Mouse (Mus musculus): ENCODE data around the gene Med7.

DNA sequence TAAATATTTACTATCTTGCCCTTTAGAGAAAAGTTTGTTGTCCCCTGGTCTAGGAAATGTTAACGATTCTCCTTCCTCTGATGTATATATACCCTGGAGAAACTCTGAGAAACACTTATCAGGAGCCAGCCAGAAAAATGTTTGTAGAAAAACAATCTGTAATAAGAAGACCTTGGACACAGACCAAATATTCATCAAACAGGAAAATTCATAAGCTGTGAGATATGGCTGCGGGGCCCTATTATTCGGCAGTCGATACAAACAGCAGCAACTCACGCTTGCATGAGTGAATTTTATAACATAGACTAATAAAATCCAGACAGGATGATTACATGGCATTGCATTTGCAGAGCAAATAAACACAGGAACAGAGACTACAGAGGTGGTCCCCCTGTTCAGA is 17.9 kb upstream of the Med7 start:
- TF ChIP-seq POLR2A (IDR thresholded peaks at IDR 0.05; ENCODE audit: insufficient read depth, low read depth, low read length) = no peak
- TF ChIP-seq CTCF (IDR thresholded peaks at IDR 0.05; ENCODE audit: insufficient read depth, low read depth, low read length) = no peak
